Mouse (Mus musculus) midbrain, embryonic 14.5 days (tissue): ENCODE results near the gene Hoxa5. TPM values are rescaled to one million over a fixed set of nuclear protein-coding genes. Genes with fewer than 3 reads are reported as not detected.

ENCODE experiments used
- ATAC-seq: fragments of 200-750 bp; cut with Nextera tagmentation; 2 replicates; pipeline ENCODE4 v1.8.0; 2017; ENCODE audit warnings: moderate number of reproducible peaks, moderate library complexity; ENCODE audit not compliant: low FRiP score, low TSS enrichment
- DNase-seq: peaks from one replicate; pipeline ENCODE4 v3.0.0-alpha.2; 2015
- H3K27ac ChIP-seq: fragments of 300-500 bp; sonication (generic); replicated peaks from 2 replicates; pipeline ENCODE4 v1.5.1; 2014; ENCODE audit warnings: mild to moderate bottlenecking, low read depth, low read length, moderate library complexity
- H3K27me3 ChIP-seq: fragments of 300-500 bp; sonication (generic); 2 replicates; pipeline ENCODE4 v1.6.1; 2014; ENCODE audit warnings: low read length, control low read depth, mixed read lengths; ENCODE audit not compliant: control insufficient read depth, insufficient read depth
- H3K36me3 ChIP-seq: fragments of 300-500 bp; sonication (generic); 2 replicates; pipeline ENCODE4 v1.6.1; 2014; ENCODE audit warnings: low read length, control low read depth; ENCODE audit not compliant: control insufficient read depth, insufficient read depth
- H3K4me1 ChIP-seq: fragments of 300-500 bp; sonication (generic); 2 replicates; pipeline ENCODE4 v1.6.1; 2014; ENCODE audit warnings: mild to moderate bottlenecking, antibody characterized with exemption, low read length, control low read depth; ENCODE audit not compliant: control insufficient read depth, insufficient read depth
- H3K4me2 ChIP-seq: fragments of 300-500 bp; sonication (generic); 2 replicates; pipeline ENCODE4 v1.6.1; 2014; ENCODE audit warnings: mild to moderate bottlenecking, low read length, moderate library complexity
- H3K4me3 ChIP-seq: fragments of 300-500 bp; sonication (generic); replicated peaks from 2 replicates; pipeline ENCODE4 v1.5.1; 2014; ENCODE audit warnings: low read depth, low read length
- H3K9ac ChIP-seq: fragments of 300-500 bp; sonication (generic); replicated peaks from 2 replicates; pipeline ENCODE4 v1.6.1; 2014; ENCODE audit warnings: mild to moderate bottlenecking, low read length, moderate library complexity
- H3K9me3 ChIP-seq: fragments of 300-500 bp; sonication (generic); 2 replicates; pipeline ENCODE4 v1.6.1; 2016; ENCODE audit warnings: low read length, control low read depth, mixed read lengths; ENCODE audit not compliant: control insufficient read depth
- WGBS: fragments of 180-500 bp; shearing (Covaris S2); extraction: QIAGEN DNeasy Blood & Tissue Kit; methylation state at CpG from one replicate; pipeline ENCODE4 v1.1.7; 2014; 5-methylcytosine and 5-hydroxymethylcytosine counted together
- polyA plus RNA-seq: library from polyadenylated mRNA; unstranded; fragments of >200 nt; fragmentation: Nextera tagmentation; extraction: Ambion mirVana; gene quantifications from 2 replicates; pipeline ENCODE4 v1.2.1, GENCODE M21; 2014

The Hoxa5 gene
- polyA plus RNA-seq, 1 experiment from 2014 or later = not detected

DNA sequence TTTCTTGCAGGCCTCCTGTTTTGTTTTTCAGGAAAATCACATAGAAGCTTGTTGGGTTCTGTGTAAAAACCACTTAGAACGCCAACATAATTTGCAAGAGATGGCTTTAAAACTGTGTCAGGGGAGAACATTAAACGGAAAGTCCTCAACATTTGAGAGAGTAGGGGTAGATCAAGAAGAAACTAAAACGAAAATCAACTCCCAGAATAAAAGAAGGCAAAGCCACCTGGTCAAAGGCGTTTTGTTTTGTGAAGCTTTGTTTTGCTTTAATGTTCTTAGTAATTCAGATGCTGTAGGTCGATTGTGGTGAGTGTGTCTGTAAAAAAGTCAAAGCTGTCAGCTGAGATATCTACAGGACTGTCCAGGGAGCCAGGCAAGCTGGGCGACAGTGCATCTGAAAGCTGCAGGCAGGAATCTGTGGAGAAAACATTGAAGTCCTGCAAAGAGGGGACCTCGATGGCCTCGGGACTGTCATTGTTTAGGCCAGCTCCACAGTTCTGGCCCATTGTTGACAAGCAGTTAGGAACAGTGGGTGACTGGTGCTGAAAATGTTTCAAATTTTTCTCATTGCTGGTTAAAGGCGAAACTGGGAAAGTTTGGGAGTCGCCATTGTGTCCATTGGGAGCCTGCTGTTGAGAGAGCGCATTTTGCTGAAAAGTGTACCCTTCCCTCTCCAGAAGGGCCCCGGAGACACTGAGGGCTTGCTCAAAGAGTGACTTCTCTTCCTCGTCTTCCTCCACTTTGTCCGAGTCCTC lies 41.6 kb downstream of the Hoxa5 start:
- 2% methylated on average over 14 of the region's 14 CpGs for WGBS
- Histone ChIP-seq H3K4me2 (no peak overlapping the region), H3K4me3 (no peak overlapping the region), H3K9ac (no peak overlapping the region), H3K27ac (no peak overlapping the region), H3K9me3 (no peaks in the 10 kb centered on the region), H3K4me1 (peaks cover 8% of the 10 kb centered on the region), H3K27me3 (peaks cover 96% of the 10 kb centered on the region), H3K36me3 (no peaks in the 10 kb centered on the region)
- DNase-seq (no peak), ATAC-seq (no peak)

DNA sequence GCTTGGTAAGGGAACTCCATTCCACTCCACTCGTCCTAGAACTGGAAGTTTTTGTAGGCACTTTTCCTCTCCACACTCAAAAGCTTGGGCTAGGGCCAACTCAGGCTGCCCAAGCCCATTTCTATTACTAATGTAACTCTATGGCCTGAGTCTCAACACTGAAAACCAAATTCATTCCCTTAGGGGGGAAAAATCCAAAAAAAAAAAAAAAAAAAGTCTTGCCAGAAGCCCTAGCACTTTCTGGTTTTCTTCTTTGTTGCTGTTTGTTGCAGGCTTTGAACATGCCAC lies 42.4 kb downstream of the Hoxa5 start:
- peaks cover 96% of the 10 kb centered on the region for H3K27me3 ChIP-seq
- no peaks in the 10 kb centered on the region for H3K9me3 ChIP-seq
- WGBS = 8% methylated on average over 1 of the region's 1 CpGs
- H3K36me3 ChIP-seq = no peaks in the 10 kb centered on the region
- H3K9ac ChIP-seq = no peak overlapping the region
- no peak overlapping the region for H3K27ac ChIP-seq
- ATAC-seq (no peak), DNase-seq (no peak)
- no peak overlapping the region for H3K4me3 ChIP-seq
- H3K4me2 ChIP-seq = no peak overlapping the region
- peaks cover 8% of the 10 kb centered on the region for H3K4me1 ChIP-seq

- Histone ChIP-seq H3K4me3 (no peak overlapping the region), H3K4me1 (peaks cover 8% of the 10 kb centered on the region), H3K27ac (no peak overlapping the region), H3K9me3 (no peaks in the 10 kb centered on the region), H3K27me3 (peaks cover 96% of the 10 kb centered on the region), H3K36me3 (no peaks in the 10 kb centered on the region), H3K9ac (no peak overlapping the region), H3K4me2 (no peak overlapping the region)
- WGBS = 3% methylated on average over 8 of the region's 8 CpGs
- DNase-seq (no peak), ATAC-seq (no peak)
Observed at GRCm38 (mm10) chr6:52161336-52162092, 42.9 kb downstream of the Hoxa5 start.

DNA sequence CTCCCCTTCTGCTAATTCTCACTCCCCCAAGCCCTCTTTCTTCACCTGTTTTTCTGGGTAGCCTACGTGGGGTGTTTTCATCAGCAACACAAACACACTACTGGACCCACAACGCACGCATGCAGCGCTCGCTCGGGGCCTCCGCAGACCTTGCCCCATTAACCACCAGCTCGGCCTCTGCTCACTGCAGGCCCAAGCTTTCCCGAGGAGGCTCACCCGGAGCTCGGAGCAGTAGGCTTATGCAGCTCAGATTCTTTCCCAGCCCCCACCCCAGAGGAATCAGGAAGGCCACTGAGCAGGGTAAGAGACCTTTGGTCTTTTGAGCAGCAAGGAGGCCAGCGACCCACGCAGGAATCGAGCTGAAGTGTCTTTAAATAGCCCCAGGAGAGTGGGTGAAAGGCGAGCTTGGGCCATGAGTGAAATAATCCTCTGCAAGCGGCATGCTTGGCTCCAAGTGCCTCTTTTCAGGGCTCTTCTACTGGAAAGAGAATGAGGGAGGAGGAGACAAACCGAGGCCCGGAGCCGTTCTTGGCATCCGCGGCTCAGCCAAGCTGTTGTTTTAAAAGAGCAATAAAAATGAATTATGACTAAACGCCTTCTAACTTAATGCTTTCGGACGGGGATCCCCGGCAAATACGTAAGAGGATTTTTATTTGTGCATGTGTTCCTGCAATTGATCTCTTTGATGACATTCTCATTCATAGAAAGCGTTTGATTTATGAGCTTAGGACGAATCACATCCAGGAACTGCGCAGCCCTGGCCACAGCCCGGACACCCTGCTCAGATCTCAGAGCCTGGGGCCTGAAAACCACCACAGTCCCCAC lies 43.7 kb downstream of the Hoxa5 start:
- peaks cover 8% of the 10 kb centered on the region for H3K4me1 ChIP-seq

DNA sequence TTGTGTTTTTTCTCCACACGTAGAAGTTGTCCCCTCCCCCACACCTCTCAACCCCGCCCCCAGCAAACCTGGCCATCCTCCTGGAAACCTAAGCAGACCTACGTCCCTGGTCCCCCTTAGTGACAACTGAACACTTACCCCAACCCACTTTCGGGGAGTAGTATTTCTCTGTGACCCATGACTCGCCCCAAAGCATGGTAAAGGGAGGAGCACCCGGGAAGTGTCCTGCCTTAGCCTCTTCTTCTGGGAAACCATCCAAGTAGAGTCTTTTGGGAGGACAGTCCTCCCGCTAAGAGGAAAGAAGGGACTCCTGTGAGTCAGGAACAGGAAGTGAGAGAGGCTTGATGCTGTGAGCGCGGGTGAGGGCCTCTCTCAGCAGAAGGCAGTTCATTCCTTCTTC lies 44.4 kb downstream of the Hoxa5 start:
- ATAC-seq (no peak), DNase-seq (peak; percentile 2)
- WGBS = 5% methylated on average over 9 of the region's 9 CpGs
- no peak overlapping the region for H3K4me2 ChIP-seq
- peaks cover 8% of the 10 kb centered on the region for H3K4me1 ChIP-seq
- no peaks in the 10 kb centered on the region for H3K9me3 ChIP-seq
- no peak overlapping the region for H3K9ac ChIP-seq
- H3K27ac ChIP-seq = no peak overlapping the region
- H3K4me3 ChIP-seq = no peak overlapping the region
- H3K36me3 ChIP-seq = no peaks in the 10 kb centered on the region
- H3K27me3 ChIP-seq = peaks cover 97% of the 10 kb centered on the region

More for the DNA sequence above, 43.7 kb downstream of the Hoxa5 start:
- Histone ChIP-seq H3K27me3 (peaks cover 96% of the 10 kb centered on the region), H3K4me2 (no peak overlapping the region), H3K9me3 (no peaks in the 10 kb centered on the region), H3K27ac (no peak overlapping the region), H3K36me3 (no peaks in the 10 kb centered on the region), H3K9ac (no peak overlapping the region), H3K4me3 (no peak overlapping the region)
- 1% methylated on average over 30 of the region's 30 CpGs for WGBS
- ATAC-seq (no peak), DNase-seq (peak; percentile 28)

- peaks cover 8% of the 10 kb centered on the region for H3K4me1 ChIP-seq
- peaks cover 97% of the 10 kb centered on the region for H3K27me3 ChIP-seq
- no peak overlapping the region for H3K9ac ChIP-seq
- no peak overlapping the region for H3K27ac ChIP-seq
- ATAC-seq (no peak), DNase-seq (peak; percentile 8)
- peak overlapping the region; percentile 85 for H3K4me2 ChIP-seq
- H3K9me3 ChIP-seq = no peaks in the 10 kb centered on the region
- WGBS = 2% methylated on average over 12 of the region's 12 CpGs
- H3K36me3 ChIP-seq = no peaks in the 10 kb centered on the region
- no peak overlapping the region; the same call in 1 of the 2 replicates for H3K4me3 ChIP-seq
Observed at GRCm38 (mm10) chr6:52159164-52159761, 45.1 kb downstream of the Hoxa5 start.

DNA sequence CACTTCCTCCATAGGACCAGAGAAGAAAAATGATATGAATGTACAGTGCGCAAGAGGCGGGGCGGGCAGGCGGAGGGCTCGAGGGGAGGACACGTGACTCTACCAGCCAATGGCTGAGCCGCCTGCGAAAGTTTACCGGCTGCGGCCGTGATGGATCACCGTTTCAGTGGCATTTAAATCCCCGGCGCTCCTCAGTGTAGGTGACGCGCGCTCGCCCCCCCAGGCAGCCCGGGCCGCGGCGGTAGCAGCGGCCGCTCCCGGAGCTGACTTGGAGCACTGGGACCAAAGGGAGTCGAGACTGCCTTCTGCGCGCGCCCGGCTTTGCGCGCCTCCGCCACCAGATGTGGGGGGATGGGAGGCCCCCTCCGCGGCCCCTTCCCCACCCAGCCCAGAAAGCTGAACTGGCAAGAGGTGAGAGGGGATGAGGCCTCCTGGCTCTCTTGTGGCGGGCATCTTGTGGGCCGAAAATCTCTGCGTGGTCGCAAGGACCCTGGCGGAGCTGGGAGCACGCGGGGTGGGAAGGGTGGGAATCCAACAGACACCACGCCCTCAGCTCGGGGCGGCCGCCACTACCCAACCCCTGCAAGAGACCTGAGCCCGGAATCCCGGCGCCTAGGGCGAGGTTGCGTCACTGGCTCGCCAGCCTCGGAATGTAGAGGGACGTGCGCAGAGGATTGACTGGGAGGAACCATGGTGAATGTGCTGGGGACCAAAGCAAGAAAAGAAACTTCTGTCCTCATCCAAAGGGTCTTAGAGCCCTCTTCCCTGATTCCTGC lies 45.9 kb downstream of the Hoxa5 start, which contains the start of gene Hoxa1:
Gene Hoxa1 (minus strand): TSS at position 42 of the 776 bp plus-strand sequence.
- peaks cover 96% of the 10 kb centered on the region for H3K27me3 ChIP-seq
- peak within 1 kb of the TSS; percentile 43 for H3K4me3 ChIP-seq
- DNase-seq (peak; percentile 64), ATAC-seq (peak; percentile 60; the same call in 1 of the 2 replicates)
- no peak within 1 kb of the TSS; the same call in 1 of the 2 replicates for H3K9ac ChIP-seq
- H3K9me3 ChIP-seq = no peaks in the 10 kb centered on the region
- no peak within 1 kb of the TSS for H3K27ac ChIP-seq
- H3K36me3 ChIP-seq = no peaks in the 10 kb centered on the region
- under 1% methylated on average over 54 of the region's 55 CpGs for WGBS
- peak within 1 kb of the TSS; percentile 85 for H3K4me2 ChIP-seq
- H3K4me1 ChIP-seq = peaks cover 8% of the 10 kb centered on the region
